Mouse (Mus musculus) brain, adult 2 months (tissue): ENCODE data around the gene Rassf3.

Experiments used
- DNase-seq: peaks from one replicate; pipeline ENCODE4 v3.0.0; 2011; ENCODE audit warnings: low read depth, low spot score

Rassf3 gene

DNA sequence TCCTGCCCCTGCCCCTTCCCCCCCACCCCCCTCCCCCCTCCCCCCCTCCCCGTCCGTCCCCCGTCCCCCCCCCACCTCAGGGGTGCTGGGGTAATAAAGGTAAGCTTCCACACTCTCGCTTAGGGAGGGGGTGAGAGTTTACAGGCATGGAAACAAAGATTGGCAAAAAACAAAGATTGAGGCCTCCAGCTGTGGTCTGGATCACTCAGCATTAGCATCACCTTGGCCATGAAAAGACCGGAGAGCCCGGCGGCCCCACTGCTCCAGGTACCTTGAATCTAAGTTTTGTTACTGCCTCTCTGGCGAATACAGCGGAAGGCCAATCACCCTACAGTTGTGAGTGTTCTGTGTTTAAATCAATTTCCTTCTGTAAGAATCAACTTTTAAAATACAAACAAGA lies 72.2 kb downstream of the Rassf3 start:
- DNase-seq: no peak

DNA sequence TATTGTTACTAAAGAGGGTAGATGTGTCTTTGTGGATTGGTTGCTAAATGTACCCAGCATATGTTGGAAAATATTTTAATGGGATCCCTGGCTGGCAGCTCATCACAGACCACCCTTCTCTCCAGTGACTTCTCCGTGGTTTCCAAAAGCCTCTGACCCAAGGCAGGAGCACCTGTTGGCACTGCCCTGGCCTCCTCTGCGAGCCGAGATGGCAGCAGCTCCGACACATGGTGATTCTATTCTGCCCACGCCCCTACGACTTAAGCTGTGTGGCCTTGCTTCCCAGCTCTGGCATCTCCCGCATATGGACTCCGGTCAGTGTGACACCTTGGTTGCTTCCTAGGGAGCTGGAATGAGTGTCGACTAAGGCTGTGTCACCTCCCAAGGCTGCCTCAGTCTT lies 73.0 kb downstream of the Rassf3 start:
- no peak for DNase-seq

DNA sequence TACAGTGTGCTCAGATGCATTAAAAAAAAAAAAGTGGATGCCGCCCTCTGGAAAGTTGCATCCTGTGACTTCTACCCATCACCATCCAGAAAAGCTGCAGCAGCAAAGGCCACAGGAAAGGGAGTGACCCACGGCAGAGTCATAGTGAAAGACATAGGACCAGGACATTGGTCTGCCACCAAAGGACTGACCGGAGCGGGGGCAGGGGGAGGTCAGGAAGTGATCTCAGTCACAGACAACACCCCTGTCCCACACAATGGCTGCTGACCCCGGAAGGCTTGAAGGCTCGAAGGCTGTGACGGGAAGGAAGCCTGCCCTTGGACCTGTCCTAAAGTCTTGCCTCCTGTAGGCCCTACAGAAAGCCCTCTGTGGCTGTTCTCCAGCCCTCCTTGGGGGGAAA lies 75.1 kb downstream of the Rassf3 start:
- DNase-seq: no peak

DNA sequence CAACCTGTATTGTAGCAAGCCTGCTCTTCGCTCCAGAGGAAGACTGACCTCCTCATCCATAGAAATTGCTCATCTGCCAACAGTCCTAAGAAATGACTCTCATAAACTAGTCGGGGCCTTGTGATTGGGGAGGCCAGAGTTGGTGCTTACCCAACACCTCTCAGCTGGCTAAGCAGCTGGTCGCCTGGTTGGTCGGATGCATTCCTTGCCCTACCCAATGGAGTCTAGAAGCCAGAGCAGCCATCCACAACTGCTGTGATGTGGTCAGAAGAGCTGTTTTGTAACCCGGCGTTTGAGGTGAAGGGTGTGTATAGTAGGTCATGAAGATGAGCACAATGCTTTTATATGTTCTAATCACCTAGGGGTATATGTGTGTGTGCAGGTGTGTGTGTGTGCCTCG lies 77.5 kb downstream of the Rassf3 start:
- no peak for DNase-seq

DNA sequence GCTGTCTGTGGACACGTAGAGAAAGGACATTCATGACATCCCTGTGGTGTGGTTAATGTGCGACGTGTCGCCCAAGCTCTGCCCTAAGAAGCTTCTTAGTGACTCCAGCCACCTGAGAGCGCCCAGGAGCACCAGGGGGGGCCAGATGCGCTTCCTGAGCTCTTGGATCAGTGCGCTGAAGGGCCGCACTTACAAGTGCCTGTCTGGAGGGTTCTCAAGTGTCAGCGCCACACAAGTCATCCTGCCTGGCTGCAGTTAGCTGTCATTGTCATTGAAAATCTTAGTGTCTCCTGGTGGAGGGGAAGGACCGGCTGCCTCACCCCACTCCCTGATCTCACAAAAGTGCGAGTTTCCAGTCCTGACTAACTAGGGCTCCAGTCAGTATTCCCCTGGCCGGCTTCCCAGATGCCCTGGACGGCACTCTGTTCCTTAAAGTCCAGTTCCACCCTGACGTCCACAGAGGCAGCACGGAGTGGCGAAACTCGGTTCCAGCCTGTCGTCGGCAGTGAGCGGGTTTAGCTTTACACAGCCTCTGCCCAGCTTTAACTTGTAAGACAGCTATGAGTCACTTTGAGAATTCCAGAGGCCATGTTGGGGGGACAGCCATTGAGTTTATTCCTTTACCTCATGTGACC lies 80.5 kb downstream of the Rassf3 start:
- DNase-seq: no peak

DNA sequence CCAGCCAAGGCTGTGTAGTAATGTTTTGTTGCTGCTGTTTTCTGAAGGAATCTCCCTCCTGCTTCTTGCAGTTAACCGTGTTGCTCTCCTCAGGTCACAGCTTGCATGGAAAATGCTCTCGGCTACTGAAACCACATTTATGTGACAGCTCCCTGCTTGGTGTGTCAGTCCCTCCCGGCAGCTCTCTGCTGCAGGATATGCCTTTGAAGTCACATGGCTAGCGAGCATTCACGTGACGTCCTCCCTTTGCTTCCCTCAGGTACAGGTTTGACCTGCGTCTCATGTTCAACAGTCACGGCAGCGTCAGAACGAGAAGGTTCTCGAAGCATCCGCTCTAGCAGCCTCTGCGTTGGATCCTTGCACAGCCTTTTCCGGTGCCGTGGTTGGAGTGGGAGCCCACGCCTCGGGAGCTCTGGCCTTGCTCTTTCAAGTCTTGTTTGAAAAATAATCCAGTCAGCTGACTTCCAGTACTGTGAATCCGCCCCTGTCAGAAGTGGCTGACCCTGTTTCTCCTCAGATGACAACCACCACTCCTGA lies 81.3 kb downstream of the Rassf3 start:
- DNase-seq: no peak

DNA sequence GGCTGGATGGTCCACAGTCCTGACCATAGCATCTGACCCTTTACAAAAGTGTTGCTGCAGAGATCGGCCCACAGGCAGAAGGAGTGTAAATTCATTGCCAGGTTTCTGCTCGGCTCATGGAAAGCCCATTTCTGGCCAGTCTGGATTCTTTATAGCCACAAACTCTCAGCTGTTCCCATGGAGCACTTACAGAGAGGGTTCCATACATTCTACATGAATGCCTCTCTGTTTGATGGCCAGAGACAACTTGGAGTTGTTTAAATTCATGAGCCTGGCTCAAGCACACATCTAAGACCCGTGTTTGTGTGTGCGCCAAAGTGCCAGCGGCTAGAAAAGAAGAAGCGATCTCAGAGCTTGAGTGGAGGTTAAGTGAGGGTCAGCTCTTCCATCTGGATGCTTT lies 81.9 kb downstream of the Rassf3 start:
- DNase-seq: no peak

DNA sequence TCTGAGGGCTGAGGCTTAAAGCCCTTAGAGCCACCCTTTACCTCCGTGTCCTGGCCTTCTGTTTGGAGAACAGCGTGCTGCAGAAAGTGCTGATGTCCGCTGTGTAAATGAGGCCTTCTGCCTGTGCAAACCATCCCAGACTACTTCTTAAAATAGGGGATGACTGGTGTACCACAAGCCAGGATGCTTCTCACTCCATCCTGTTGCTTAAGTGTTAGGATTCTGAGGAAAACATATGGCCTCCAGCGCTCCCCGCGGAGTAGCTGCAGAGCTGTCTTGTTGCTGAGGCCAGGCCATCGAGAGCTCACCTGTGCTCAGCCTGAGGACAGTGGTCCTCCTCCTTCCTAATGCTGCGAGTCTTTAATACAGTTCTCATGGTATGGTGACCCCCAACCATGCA lies 84.2 kb downstream of the Rassf3 start:
- DNase-seq: peak; percentile 82

DNA sequence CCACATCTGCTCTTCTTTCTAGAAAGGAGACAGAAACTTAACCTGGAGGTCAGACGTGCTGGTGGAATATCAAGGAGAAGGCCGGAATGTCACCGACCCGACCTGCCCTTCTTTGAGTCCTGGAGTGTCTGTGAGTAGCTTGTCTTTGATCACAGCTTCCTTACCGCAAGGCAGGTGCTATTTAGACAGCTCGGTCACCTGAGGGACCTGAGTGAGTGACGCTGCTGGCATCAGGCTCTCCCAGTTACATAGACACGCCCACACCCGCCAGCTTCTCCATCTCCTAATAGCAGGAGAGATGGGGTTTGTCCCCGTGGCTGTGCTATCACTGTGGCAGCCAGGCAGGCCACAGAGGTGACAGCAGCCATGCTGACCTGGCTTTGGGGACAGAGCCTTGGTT lies 85.5 kb downstream of the Rassf3 start:
- no peak for DNase-seq

DNA sequence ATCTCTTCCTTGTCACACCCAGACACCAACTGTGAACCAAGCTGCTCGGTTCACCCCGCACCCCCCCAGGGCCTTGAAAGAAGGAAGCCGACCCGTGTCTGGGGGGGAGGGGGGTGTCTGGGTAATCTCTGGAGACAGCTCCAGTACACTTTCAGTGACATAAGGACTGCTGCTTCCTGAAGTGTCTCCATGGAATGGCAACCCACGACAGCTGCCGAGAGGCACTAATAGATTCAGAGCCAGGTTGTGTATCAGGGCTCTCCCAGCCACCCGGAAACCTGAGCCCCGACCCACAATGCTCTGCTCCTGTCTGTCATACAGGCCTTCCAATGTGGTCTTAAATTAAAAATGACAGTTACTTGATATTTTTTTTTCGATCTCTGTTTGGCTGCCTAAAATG lies 89.8 kb downstream of the Rassf3 start:
- DNase-seq: no peak

DNA sequence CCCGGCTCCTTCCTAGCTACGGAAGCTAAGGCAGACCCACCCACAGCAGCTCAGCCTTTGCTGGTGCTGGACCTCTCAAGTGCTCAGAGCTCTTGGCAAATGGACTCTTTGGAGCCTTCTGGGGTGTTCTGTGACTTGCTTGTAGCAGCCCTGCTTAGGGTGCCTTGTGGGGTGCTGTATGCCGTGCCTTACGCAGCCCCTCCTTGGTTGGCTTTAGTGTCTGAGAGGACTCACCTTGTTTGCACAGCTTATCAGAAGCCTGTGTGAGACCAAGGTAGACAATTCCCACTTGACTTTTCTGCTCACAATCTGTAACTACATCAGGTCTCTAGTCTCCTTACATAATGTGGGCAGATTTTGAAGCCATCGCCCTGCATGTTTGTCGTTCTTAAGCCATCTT lies 90.5 kb downstream of the Rassf3 start:
- no peak for DNase-seq

DNA sequence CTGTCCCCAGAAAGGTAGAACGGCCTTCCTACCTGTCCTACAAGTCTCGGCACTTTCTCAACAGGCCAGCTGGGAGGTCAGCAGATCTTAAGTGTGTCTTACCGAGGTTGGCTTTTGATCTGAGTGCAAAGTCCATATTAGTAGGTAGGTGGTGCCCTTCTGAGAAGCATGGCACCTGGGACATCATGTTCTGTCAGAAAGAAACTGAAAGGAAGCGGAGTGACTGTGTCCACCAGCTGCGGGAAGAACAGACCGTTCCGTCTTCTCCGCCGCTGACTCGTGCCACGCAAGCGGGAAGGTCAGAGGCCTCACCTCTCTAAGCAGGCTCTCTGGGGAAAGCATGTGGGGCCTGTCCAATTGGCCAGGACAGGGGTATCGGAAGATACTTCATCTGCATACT lies 91.4 kb downstream of the Rassf3 start:
- no peak for DNase-seq

DNA sequence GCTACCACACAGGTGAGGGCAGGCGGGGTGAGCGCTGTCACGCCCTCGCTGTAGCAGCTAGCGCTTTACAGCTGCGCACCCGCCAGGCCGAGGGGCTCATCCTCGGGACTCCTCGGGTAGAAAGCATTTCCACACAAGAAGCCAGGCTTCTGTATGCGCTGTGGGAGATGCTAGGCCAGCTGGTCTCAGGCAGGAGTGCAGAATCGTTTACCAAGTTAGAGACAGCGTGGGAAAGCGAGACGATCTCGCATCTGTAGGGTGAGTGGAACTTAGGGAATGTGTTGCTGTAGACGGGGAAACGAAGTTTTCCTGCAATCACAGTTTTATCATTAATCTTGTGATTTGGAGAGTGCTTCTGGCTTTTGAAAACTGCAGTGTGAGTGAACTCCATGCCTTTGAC lies 94.9 kb downstream of the Rassf3 start:
- peak; percentile 65 for DNase-seq

DNA sequence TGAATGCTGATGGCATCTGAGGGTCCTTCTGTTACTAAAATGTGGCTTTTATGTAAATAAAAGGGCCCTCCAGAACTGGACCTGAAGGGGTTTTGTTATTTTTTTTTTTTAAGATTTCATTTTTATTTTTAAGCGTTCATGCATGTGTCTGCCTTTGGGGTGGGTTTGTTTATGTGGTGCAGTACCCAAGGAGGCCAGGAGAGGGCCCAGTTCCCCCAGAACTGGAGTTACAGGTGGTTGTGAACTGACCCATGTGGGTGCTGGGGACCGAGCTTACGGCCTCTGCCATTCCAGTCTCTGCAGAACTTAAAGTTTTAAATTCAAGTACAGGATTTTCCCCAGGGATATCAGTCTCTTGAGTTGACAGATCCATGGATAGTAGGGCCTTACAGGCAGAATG lies 96.8 kb downstream of the Rassf3 start:
- no peak for DNase-seq

DNA sequence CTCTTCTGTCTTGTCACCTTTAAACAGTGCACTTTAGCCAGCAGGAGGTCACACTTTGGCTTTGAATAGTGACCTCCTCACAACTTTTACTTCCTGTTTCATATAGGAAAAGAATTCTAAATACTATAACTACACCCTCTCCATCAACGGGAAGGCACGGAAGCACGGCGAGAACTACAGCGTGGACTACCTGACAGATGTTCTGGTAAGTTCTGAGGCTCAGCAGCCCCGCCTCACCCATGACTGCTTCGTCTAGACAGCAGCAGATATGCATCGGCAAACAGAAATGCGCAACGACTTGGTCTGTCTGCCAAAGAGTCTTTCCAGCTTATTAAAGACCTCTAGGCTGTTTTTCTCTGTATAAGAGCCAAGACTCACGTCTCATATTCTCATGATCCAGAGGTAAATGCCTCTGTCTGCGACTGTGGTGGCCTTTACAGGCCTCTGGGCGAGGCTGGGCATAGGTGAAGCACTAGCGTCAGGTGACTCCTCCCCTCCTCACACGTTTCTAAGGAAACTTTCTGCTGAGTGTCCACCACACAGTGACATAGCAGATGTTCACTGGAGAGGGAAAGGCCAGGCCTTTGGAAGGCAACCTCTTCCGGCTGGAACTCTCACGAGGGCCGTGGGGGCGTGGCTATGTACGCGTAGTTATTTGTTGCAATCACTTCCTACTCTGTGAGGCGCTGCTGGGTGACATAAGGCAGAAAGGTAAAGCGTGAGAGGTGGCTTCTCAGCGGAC lies 99.4 kb downstream of the Rassf3 start:
- DNase-seq: no peak

DNA sequence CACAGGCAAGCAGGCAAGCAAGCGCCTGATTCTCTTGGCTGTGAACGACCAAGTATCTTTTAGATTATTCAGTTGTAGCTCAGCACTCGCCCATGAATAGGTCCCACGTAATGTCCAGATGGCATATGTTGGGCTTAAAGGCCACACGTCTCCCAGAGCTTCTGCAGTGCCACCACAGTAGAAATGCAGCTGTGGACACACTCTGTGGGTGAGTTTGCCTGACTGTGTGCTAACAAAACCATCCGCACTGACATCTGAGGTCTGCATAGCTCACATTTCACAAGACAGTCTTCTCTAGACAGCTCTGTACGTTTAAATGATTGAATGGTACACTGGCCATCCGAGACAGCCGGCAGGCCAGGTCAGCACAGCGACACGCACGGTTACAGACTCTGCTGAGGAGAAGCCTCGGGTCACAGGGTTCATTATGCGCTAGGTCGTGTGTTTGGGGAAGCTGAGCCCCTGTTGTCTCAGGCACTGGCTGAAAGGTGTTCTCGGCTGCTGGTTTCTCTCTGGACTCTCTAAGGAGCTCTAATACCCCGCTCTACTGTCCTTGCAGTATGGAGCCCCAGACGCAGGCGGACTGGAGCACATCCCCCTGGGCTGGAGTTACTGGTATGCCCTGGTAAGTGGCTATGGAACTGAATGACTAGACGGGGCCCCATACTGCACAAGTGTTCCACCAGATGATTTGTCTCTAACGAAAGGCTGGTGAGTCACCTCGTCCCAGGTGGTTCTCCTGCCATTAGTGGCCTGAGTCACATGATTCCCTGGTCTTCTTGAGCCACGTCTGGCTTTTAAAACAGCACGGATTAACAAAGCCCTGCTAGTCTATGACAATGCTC lies 100.3 kb downstream of the Rassf3 start:
- no peak for DNase-seq

DNA sequence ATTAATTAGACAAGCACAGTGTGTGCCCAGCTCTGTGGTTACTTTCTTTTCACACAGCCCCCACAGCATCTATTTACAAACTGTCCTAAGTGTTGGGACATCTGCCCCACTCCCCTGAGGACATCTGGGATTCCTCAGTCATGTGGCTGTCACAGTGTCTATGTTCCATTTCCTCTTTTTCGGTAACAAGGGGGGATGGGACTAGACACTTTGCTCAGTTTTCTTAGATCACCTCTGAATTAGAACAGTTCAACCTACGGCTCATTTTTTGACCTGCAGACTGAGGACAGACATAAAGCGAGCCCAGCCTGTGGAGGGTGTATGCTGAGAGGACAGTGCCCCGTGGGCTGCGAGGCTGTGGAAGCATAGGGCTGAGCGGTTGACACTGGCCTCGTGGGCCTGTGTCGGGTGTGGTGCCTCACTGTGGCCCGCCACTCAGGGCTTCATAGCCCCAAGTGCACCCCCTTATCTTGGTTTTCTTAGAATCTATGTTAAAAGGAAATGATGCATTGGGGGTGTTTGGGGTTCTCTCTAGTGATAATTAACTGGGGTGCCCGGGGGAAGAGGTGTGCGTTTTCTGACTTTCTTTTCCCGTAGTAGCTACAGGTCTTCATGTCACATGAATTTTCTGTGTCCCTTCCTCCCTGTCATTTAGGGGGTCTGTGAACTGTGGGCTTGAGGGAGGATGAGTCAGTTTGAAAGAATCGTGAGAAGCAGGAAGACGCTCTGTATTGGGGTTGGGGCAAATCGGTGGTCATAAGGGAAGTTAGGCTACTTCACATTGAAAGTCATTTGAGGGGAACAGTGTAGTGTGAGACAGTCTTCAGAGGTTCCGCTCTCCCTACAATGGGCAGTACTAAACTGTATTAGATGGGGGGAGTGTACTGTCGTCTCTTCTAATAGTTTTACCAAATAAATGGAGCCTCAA lies 101.2 kb downstream of the Rassf3 start:
- DNase-seq: peak; percentile 65

DNA sequence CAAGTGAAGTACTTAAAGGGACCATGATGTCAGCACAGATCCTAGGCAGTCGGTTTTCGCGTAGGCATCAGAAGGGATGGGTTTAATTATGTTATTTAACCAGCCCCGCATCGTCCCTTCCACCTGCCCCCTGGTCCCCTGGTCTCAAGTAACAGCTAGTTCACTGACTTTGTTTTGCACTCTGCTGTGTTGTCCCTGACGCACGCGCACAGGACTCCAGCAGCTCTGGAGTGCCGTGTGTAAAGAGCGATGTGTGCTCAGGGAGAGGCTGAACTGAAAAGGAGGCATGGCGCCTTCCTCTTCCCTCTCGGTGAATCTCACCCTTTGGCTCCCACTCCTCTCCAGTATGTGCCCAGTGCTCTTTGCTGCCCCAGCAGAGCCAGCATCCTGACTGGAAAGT lies 102.1 kb downstream of the Rassf3 start:
- no peak for DNase-seq

DNA sequence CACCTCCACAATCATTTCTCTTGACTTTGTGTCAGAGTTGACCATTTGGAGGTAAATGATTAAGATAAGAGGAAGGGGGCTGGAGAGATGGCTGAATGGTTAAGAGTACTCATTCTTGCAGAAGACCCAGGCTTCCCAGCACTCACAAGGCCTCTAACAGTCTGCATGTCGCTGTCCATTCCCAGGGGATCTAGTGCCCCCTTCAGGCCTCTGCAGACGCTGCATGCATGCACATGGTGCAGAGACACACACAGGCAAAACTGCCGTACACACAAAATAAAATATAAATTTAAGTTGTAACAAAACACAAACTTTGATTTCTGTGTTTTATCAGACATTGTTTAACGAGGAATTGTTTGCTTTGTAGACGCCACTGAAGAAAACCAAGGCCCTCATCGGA lies 105.4 kb downstream of the Rassf3 start:
- DNase-seq: no peak

DNA sequence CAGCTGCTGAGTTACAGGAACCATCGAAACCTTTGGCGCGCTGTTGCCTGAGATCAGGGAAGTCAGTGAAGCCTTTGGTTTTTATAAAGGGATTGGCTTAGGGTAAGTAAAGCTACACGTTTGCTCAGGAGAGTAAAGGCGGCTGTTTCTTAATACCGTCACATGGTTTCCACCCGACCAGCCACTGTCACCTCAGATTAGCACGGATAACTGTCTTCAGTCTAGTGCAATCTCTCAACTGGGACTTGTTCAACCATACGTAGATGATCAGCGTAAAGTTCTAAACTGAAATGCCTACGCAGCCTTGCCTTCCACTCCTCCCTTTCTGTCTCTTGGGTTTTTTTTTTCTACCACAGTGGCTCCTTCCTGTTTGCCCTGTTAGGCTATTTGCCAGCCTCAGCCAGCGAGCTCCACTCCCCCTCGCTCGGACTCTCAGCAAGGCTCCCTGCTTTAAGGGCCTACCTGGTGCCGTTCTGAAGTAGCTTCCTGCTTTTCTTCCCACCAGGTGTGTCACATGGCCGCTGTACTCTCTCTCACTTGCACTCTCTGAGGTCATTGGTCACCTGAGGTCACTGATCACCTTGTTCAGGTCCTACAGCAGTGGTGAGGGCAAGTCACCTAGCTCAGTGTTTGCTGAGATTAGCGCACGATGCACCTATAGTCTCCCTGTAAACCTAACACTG lies 107.2 kb downstream of the Rassf3 start:
- DNase-seq: no peak

DNA sequence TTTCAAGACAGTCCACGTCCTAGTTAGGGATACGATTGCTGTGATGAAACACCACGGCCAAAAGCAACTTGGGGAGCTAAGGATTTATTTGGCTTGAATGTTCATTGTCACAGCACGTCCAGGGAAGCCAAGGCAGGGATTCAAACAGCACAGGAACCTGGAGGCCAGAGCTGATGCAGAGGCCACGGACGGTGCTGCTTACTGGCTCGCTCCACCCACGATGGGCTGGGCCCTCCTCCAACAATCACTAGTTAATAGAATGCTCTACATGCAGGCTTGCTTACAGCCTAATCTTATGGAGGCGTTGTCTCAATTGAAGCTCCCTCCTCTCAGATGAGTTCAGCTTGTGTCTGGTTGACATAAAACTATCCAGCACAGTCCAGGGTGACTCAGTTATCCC lies 108.4 kb downstream of the Rassf3 start:
- DNase-seq: no peak
